Mouse (Mus musculus) induced T-regulatory cell, adult 2 months (primary cell): ENCODE measurements around the gene Plvap.
A peak's percentile ranks its signal among the peaks of the same experiment; 100 is the strongest.

Source experiments
- DNase-seq: peaks from one replicate; pipeline ENCODE4 v3.0.0-alpha.2; 2012; ENCODE audit warnings: low read depth

Gene Plvap

DNA sequence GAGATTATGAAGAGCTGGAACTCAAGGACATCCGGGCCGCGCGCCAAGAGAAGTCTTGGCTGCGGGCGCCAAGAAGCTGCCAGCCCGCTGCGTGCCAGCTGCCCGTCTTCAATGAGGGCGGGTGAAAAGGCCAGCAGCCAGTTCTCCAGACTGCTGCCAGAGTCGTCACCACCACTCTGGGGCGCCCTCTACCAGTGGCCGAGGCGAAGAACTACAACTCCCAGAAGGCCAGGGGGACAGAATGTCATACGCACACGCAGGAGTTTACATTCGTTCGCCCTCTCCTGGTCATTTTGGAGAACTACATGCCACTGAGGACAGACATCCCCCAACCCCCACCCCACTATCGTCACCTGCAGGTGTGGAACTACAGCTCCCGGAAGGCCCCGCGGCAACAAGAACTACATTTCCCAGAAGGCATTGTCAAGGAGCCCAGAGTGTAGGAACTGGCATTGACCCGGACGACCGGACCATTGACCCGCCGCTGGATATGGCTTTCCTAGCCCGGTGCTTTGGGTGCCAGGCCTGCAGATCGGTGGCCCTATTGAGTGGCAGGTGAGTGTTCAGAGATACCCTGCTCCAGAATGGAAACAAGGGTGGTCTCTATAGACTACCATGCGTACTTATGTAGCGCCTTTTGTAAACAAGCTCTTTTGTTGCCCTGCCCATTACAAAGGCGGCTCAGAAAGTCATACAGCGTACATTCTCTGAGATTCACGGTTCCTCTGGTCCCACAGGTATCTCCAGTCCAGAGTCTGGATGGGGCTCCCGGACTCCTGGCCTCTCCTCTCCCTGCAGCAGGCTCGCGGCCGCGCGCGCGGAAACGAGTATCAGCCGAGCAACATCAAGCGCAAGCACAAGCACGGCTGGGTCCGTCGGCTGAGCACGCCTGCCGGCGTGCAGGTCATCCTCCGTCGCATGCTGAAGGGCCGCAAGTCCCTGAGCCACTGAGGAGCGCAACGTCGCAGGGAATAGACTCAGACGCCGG lies 46.7 kb downstream of the Plvap start, which contains the start of gene Mrpl34:
Mrpl34 (plus strand) TSS at position 447 of the 988 bp plus-strand sequence.
- peak; percentile 100 for DNase-seq

DNA sequence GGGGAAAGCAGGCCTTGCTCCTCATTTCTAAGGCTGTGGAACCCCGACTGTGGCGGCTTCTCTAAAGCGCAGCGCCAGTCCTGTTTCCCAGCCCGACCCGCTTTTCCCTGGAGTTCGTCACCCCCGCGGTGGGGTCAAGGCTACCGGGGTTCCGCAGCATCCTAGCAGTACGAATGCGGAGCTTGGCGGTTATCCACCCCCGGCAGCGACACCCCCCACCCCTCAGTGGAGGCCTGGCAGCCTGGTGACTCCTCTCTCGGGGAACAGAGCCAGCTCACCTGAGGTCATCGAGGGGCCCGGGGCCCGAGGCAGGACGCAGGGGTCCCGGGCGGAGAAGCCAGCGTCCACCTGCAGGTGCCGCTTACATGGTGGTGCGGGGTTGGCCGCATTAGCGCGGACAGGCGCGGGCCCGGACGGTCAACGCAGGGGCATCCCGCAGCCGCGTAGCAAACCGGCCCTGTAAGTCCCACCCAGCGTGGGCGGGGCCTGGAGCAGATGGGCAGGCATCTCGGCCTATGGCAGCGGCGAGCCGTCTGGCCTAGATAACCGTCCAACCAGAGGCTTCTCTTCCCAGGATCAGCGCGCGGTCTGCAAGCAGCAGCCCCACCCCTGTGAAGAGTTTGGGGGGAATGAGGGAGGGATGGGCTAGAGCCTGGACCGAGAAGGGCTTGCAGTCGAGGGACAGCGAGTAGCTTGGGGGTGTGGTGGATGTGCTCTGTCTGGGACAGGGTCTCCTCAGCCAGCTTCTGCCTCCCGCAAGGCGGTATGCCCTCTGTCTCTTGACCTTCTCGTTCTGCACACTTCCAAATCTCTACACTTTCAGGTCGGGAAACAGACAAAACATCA lies 48.1 kb downstream of the Plvap start, which contains the start of gene Abhd8:
Abhd8 (minus strand) TSS at position 468 of the 846 bp plus-strand sequence.
- peak; percentile 97 for DNase-seq

DNA sequence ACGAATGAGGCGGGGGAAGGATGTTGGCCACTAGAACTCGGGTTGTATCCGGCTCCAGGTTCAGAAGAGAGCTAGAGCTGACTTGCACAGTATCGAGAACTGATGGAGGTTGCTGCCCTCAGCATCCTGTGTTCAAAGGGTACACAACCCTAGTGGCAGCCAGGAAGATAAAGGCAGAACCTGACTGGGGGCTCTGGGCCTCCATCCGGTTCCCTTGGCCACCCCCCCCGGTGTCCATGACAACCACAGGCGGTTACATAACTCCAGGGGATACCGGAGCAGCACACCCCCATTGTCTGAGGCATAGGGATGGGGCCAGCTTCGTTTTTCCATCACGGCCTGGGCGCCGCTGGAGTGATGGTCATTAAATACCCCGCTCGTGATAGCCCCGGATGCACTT lies 48.8 kb downstream of the Plvap start:
- peak; percentile 96 for DNase-seq

DNA sequence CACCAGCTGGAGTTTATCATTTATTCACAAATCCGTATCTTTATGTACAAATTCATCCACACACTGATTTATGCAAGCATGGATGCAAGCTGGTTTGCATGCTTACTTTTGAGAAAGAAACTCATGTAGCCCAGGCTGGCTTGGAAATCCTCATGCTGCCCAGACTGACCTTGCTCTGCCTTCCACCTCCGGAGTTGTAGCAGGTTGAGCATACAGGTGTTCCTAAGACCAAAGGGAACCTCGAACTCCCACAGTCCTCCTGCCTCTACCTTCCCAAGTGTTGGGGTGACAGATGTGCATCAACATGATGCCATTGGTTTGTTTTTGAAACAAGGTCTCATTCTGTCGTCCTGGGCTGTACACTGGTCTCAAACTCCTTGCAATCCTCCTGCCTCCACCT lies 49.4 kb downstream of the Plvap start:
- DNase-seq, result no peak

DNA sequence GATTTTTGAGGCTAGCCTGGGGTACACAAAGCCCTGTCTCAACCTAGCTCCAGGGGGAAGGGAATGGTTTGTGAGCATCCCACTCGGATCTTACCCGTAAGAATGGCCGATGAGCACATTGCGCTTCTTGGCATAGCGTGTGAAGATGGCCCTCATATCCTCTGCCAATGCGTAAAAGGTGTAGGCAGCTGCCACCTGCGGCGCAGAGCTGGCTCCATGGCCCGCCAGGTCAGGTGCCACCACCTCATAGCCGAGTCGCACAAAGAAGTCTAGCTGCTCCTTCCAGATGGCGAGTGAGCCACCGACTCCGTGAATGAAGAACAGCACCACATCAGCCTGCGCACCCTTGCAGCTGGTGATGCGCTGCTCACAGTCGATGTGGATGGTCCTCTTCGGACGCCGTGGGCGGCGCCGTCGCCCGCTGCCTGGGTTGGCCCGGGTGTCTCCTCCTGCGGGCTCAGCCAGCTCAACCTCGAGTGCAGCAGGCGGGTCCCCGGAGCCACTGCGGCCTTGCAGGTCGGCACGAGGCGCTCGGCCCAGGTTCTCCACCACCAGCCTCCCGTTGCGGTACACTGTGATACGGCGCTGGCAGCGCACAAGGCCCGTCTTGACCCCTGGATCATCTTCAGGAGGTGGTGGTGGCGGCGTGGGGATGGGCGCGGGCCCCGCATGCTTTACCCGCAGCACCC lies 50.3 kb downstream of the Plvap start:
- DNase-seq, result no peak

DNA sequence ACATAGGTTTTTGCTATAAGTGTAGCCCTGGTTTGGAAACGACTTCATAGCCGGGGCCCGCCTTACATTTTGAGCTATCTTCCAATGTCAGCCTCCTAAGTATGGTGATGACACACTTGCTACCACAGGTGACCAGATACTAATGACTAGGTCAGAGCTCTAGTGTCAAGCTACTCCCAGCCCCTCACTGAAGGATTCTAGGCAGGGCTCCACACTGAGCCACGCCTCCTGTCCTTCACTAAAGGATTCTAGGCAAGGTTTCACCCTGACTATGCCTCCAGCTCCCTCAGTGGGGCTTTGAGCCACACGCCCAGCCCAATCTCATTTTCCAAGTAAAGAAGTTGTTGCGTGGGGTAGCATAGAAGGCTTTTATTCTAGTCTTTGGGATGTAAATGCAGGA lies 50.8 kb downstream of the Plvap start:
- DNase-seq, result no peak

DNA sequence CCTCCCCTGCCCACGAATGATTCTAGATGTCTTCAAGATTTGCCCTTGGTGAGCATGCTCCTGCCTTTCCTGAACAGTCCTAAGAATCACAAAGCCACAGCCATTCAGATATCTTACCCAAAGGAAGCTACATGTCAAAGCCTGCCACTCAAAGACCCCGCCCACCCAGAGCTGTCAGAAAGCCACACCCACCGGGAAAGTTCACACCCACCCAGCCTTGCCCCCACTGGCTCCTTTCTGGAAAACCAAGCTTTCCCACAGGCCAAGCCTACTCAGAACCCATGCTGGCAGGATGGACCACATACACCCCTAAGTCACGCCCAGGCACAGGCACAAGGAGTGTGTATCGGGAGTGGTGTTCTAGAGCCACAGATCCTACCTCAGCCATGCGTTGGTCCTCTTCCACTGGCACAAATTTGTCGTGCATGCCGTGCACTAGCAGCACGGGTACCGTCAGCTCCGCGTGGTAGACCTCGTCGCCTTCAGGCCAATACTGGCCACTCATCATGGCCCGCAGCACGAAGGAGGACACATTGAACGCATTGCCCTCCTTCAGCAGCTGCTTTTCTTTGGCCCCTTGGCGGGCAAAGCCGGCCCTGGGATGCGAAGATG lies 53.8 kb downstream of the Plvap start:
- DNase-seq, result no peak

DNA sequence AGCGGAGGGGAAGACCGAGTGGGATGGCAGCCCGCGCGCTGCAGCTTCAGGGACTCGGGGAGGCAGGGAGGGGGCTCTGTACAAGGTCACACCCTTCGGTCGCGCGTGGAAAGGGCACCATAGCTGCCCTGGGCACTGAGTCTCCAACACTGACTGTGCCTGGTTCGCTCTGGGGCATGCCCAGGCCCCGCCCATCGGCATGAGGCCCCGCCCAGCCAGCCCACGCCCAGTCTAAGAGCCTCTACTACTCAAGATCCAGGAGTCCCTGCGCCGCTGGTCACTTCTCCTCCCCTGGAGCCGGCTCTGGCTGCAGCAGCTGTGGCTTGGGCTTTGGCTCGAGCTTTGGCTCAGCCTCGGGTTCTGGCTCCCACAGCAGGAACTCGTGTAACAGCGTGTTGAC lies 54.6 kb downstream of the Plvap start:
- no peak for DNase-seq

DNA sequence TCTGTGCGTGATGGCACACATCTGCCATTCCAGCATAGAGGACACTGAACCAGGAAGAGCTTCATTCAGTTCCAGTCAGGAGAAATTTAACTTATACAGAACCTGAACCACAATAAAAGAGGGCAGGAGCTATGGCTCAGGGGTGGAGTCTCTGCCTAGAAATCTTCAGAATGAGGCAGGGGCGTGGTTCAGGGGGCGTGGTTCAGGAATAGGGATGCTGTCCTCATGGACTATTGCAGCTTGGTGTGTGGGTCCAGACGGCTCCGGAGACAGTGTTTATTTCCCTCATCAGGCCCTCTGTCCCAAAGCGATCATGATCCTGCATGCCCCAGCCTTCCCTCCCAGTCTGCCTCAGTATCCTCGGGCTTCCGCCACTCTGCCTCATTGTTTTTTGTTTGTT lies 56.9 kb downstream of the Plvap start:
- no peak for DNase-seq

DNA sequence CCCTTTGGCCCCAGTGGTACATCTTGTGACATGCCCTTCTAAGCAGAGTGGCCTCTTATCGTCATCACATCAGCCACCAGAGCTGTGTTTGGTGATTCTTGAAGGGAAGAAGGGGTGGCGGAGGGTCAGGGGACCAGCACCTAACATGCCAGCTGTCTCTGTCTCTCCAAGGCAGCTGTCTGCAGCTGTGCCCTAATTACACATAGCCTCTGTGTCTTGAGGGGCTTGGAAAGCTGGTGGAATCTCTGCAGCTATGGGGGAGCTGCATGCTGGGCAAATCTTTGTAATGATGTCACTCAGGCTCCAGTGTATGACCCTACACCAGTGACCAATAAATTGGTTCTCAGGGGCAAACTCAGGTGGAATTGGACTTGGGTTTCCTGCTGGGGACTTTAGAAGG lies 58.9 kb downstream of the Plvap start:
- no peak for DNase-seq

DNA sequence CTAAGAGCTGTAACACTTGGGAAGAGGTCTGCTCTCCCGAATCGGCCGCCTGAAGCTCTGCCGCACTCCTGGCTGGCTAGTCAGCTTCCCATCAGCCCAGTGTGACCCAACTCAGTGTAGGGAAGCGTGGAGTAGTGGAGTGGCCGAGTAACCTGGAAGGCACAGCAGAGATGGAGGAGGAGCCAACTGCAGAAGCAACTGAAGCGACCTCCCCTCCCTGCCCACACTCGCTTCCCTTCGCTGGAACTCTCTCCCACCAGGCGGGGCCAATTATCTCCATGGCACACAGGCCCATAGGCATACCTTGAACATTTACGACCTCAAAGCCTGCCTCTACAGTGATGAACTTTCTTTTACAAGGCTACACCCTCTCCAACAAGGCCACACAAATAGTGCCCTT lies 59.8 kb downstream of the Plvap start:
- no peak for DNase-seq

DNA sequence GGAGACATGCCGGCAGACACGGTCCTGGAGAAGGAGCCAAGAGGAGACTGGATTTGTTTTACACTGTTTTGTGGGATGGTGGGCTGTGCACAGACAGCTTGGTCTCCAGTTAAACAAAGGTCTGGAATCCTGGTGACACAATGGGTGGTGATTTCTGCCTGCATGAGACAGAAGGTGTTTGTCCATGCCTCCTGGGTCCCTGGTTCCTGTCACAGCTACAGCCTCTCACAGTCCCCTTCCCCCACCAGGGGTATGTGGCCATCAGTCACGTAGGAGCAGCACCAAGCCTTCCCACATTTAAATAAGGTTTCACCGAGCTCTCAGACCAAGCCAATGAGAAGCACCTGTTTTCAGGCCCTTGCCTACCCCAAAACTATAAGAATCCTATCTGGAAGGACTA lies 60.2 kb downstream of the Plvap start:
- DNase-seq, result no peak
